Mouse (Mus musculus): ENCODE measurements around the gene Upp2. TPM values are rescaled to one million over a fixed set of nuclear protein-coding genes. Genes with fewer than 3 reads are reported as not detected.

Upp2 gene
- polyA plus RNA-seq, 1 experiment: 7.6 TPM

GRCm38 (mm10) chr2:58787360-58787759 is 220.3 kb downstream of the Upp2 start:
- Histone ChIP-seq H3K4me1 (ENCODE audit: control insufficient read depth, insufficient read depth, low read length) (no peaks in the 10 kb centered on the region), H3K4me3 (replicated peaks; ENCODE audit: extremely low read depth, low read depth, low read length) (no peak overlapping the region)
- 59% methylated on average over 7 of the region's 7 CpGs for WGBS
- TF ChIP-seq POLR2A (IDR thresholded peaks at IDR 0.05; ENCODE audit: borderline replicate concordance, extremely low read depth, low read depth, low read length): no peak
- no peak for TF ChIP-seq CTCF (IDR thresholded peaks at IDR 0.05; ENCODE audit: insufficient read depth, low read length)
- no peak for DNase-seq

GRCm38 (mm10) chr2:58789934-58790333 is 222.8 kb downstream of the Upp2 start:
- WGBS: 68% methylated on average over 7 of the region's 7 CpGs
- no peak overlapping the region for H3K4me3 ChIP-seq (replicated peaks; ENCODE audit: extremely low read depth, low read depth, low read length)
- DNase-seq: no peak
- no peaks in the 10 kb centered on the region for H3K4me1 ChIP-seq (ENCODE audit: control insufficient read depth, insufficient read depth, low read length)
- TF ChIP-seq POLR2A (IDR thresholded peaks at IDR 0.05; ENCODE audit: borderline replicate concordance, extremely low read depth, low read depth, low read length): no peak
- no peak for TF ChIP-seq CTCF (IDR thresholded peaks at IDR 0.05; ENCODE audit: insufficient read depth, low read length)

GRCm38 (mm10) chr2:58790361-58790760 is 223.3 kb downstream of the Upp2 start:
- WGBS: 80% methylated on average over 4 of the region's 4 CpGs
- no peaks in the 10 kb centered on the region for H3K4me1 ChIP-seq (ENCODE audit: control insufficient read depth, insufficient read depth, low read length)
- DNase-seq: no peak
- TF ChIP-seq POLR2A (IDR thresholded peaks at IDR 0.05; ENCODE audit: borderline replicate concordance, extremely low read depth, low read depth, low read length): no peak
- no peak for TF ChIP-seq CTCF (IDR thresholded peaks at IDR 0.05; ENCODE audit: insufficient read depth, low read length)
- H3K4me3 ChIP-seq (replicated peaks; ENCODE audit: extremely low read depth, low read depth, low read length): no peak overlapping the region

- TF ChIP-seq POLR2A (IDR thresholded peaks at IDR 0.05; ENCODE audit: borderline replicate concordance, extremely low read depth, low read depth, low read length) (no peak), CTCF (IDR thresholded peaks at IDR 0.05; ENCODE audit: insufficient read depth, low read length) (no peak)
- 51% methylated on average over 15 of the region's 15 CpGs for WGBS
- H3K4me1 ChIP-seq (ENCODE audit: control insufficient read depth, insufficient read depth, low read length): no peaks in the 10 kb centered on the region
- no peak overlapping the region for H3K4me3 ChIP-seq (replicated peaks; ENCODE audit: extremely low read depth, low read depth, low read length)
- no peak for DNase-seq
These were observed 227.4 kb downstream of the Upp2 start for GRCm38 (mm10) chr2:58794489-58794888.

GRCm38 (mm10) chr2:58795432-58795831 is 228.3 kb downstream of the Upp2 start:
- no peak for TF ChIP-seq CTCF (IDR thresholded peaks at IDR 0.05; ENCODE audit: insufficient read depth, low read length)
- no peak for TF ChIP-seq POLR2A (IDR thresholded peaks at IDR 0.05; ENCODE audit: borderline replicate concordance, extremely low read depth, low read depth, low read length)
- Histone ChIP-seq H3K4me1 (ENCODE audit: control insufficient read depth, insufficient read depth, low read length) (no peaks in the 10 kb centered on the region), H3K4me3 (replicated peaks; ENCODE audit: extremely low read depth, low read depth, low read length) (no peak overlapping the region)
- no peak for DNase-seq
- 79% methylated on average over 5 of the region's 5 CpGs for WGBS

- 69% methylated on average over 4 of the region's 4 CpGs for WGBS
- TF ChIP-seq CTCF (IDR thresholded peaks at IDR 0.05; ENCODE audit: insufficient read depth, low read length) (no peak), POLR2A (IDR thresholded peaks at IDR 0.05; ENCODE audit: borderline replicate concordance, extremely low read depth, low read depth, low read length) (no peak)
These were observed 230.4 kb downstream of the Upp2 start for GRCm38 (mm10) chr2:58797506-58797905.

GRCm38 (mm10) chr2:58799126-58799525 is 232.0 kb downstream of the Upp2 start:
- DNase-seq: no peak
- Histone ChIP-seq H3K4me3 (replicated peaks; ENCODE audit: extremely low read depth, low read depth, low read length) (no peak overlapping the region), H3K4me1 (ENCODE audit: control insufficient read depth, insufficient read depth, low read length) (no peaks in the 10 kb centered on the region)
- TF ChIP-seq POLR2A (IDR thresholded peaks at IDR 0.05; ENCODE audit: borderline replicate concordance, extremely low read depth, low read depth, low read length) (no peak), CTCF (IDR thresholded peaks at IDR 0.05; ENCODE audit: insufficient read depth, low read length) (no peak)
- 66% methylated on average over 9 of the region's 9 CpGs for WGBS

More at GRCm38 (mm10) chr2:58797506-58797905, 230.4 kb downstream of the Upp2 start:
- no peak overlapping the region for H3K4me3 ChIP-seq (replicated peaks; ENCODE audit: extremely low read depth, low read depth, low read length)
- DNase-seq: no peak
- no peaks in the 10 kb centered on the region for H3K4me1 ChIP-seq (ENCODE audit: control insufficient read depth, insufficient read depth, low read length)

- TF ChIP-seq CTCF (IDR thresholded peaks at IDR 0.05; ENCODE audit: insufficient read depth, low read length) (no peak), POLR2A (IDR thresholded peaks at IDR 0.05; ENCODE audit: borderline replicate concordance, extremely low read depth, low read depth, low read length) (no peak)
- no peak for DNase-seq
- Histone ChIP-seq H3K4me3 (replicated peaks; ENCODE audit: extremely low read depth, low read depth, low read length) (no peak overlapping the region), H3K4me1 (ENCODE audit: control insufficient read depth, insufficient read depth, low read length) (no peaks in the 10 kb centered on the region)
- 80% methylated on average over 5 of the region's 5 CpGs for WGBS
These were observed 232.5 kb downstream of the Upp2 start for GRCm38 (mm10) chr2:58799623-58800022.

GRCm38 (mm10) chr2:58812941-58813340 is 245.8 kb downstream of the Upp2 start:
- H3K4me1 ChIP-seq (ENCODE audit: control insufficient read depth, insufficient read depth, low read length): no peaks in the 10 kb centered on the region
- 40% methylated on average over 2 of the region's 2 CpGs for WGBS
- DNase-seq: no peak
- TF ChIP-seq POLR2A (IDR thresholded peaks at IDR 0.05; ENCODE audit: borderline replicate concordance, extremely low read depth, low read depth, low read length): no peak
- TF ChIP-seq CTCF (IDR thresholded peaks at IDR 0.05; ENCODE audit: insufficient read depth, low read length): no peak
- no peak overlapping the region for H3K4me3 ChIP-seq (replicated peaks; ENCODE audit: extremely low read depth, low read depth, low read length)

- 56% methylated on average over 3 of the region's 3 CpGs for WGBS
- peak; percentile 16 for DNase-seq
These were observed 262.0 kb downstream of the Upp2 start for GRCm38 (mm10) chr2:58828910-58829600.

More at GRCm38 (mm10) chr2:58828910-58829600, 262.0 kb downstream of the Upp2 start:
- H3K4me3 ChIP-seq (replicated peaks; ENCODE audit: extremely low read depth, low read depth, low read length): no peak overlapping the region
- H3K4me1 ChIP-seq (ENCODE audit: control insufficient read depth, insufficient read depth, low read length): peaks cover 2% of the 10 kb centered on the region; the same call in 1 of the 2 replicates
- TF ChIP-seq CTCF (IDR thresholded peaks at IDR 0.05; ENCODE audit: insufficient read depth, low read length): no peak
- TF ChIP-seq POLR2A (IDR thresholded peaks at IDR 0.05; ENCODE audit: borderline replicate concordance, extremely low read depth, low read depth, low read length): no peak
